Mouse (Mus musculus) neural tube, embryonic 12.5 days (tissue): ENCODE measurements around the gene Nckap5. TPM values are rescaled to one million over a fixed set of nuclear protein-coding genes. Genes with fewer than 3 reads are reported as not detected.

ENCODE experiments used
- ATAC-seq: fragments of 200-750 bp; cut with Nextera tagmentation; 2 replicates; pipeline ENCODE4 v1.8.0; 2017; ENCODE audit warnings: low read depth, mild to moderate bottlenecking, moderate TSS enrichment, moderate library complexity; ENCODE audit not compliant: low FRiP score
- H3K27ac ChIP-seq: fragments of 300-500 bp; sonication (generic); 2 replicates; pipeline ENCODE4 v1.5.1; 2016
- H3K27me3 ChIP-seq: fragments of 300-500 bp; sonication (generic); replicated peaks from 2 replicates; pipeline ENCODE4 v1.6.1; 2016; ENCODE audit warnings: mild to moderate bottlenecking
- H3K36me3 ChIP-seq: fragments of 300-500 bp; sonication (generic); 2 replicates; pipeline ENCODE4 v1.6.1; 2016; ENCODE audit warnings: mild to moderate bottlenecking
- H3K4me1 ChIP-seq: fragments of 300-500 bp; sonication (generic); 2 replicates; pipeline ENCODE4 v1.6.1; 2016
- H3K4me2 ChIP-seq: fragments of 300-500 bp; sonication (generic); replicated peaks from 2 replicates; pipeline ENCODE4 v1.6.1; 2016; ENCODE audit warnings: mild to moderate bottlenecking
- H3K4me3 ChIP-seq: fragments of 300-500 bp; sonication (generic); 2 replicates; pipeline ENCODE4 v1.5.1; 2016
- H3K9ac ChIP-seq: fragments of 300-500 bp; sonication (generic); 2 replicates; pipeline ENCODE4 v1.6.1; 2016; ENCODE audit warnings: mild to moderate bottlenecking
- H3K9me3 ChIP-seq: fragments of 300-500 bp; sonication (generic); 2 replicates; pipeline ENCODE4 v1.6.1; 2016; ENCODE audit warnings: mild to moderate bottlenecking
- WGBS: fragments of 180-500 bp; shearing (Covaris S2); methylation state at CpG from one replicate; pipeline ENCODE4 v1.1.7; 2016; 5-methylcytosine and 5-hydroxymethylcytosine counted together
- polyA plus RNA-seq: library from polyadenylated mRNA; unstranded; fragments of >200 nt; fragmentation: Nextera tagmentation; extraction: Ambion mirVana; gene quantifications from 2 replicates; pipeline ENCODE4 v1.2.1, GENCODE M21; 2016

The Nckap5 gene
- polyA plus RNA-seq, 1 experiment from 2014 or later, result 25.4 TPM

DNA sequence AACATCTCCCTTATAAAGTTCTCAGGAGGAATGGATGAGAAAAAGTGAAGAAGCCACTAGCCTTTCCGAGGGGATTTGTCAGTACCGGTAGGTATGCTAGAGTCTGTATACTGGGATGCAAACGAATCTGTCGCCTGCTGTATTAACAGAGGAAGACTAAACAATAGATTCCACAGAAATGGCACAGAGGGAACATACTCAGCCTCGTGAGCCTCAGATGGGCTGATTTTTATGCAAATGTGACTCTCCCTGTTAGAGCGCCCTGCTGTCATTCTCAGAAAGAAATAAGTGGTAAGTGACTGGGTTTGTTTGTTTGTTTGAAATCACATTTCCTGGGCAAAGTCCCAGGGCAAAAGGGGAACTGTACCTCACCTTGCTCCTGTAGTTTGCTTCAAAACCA lies 858.7 kb downstream of the Nckap5 start:
- 41% methylated on average over 6 of the region's 6 CpGs for WGBS
- no peak for ATAC-seq

DNA sequence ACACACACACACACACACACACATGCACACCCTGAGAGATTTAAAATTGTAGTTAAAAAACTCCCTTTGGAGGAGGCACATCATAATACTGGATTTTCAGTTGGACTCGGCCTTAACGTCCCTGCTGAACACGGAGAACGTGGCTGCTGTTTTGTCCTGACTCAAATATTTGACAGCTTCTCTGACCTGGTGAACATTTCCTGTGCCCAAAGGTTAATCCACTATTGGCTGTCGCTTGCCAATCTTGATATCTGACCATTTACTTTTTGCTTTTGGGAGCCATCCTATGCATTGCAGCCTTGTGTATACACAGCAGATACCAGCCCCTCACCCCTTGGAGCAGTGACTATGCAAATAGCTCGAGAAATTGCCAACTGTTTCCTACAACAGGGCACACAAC lies 862.9 kb downstream of the Nckap5 start:
- Histone ChIP-seq H3K4me3 (no peak overlapping the region), H3K27me3 (no peaks in the 10 kb centered on the region), H3K27ac (no peak overlapping the region), H3K4me1 (no peaks in the 10 kb centered on the region; the same call in 1 of the 2 replicates), H3K4me2 (no peak overlapping the region), H3K9me3 (no peaks in the 10 kb centered on the region), H3K9ac (no peak overlapping the region), H3K36me3 (no peaks in the 10 kb centered on the region)
- ATAC-seq, result no peak
- 94% methylated on average over 6 of the region's 6 CpGs for WGBS

More for the DNA sequence above, 858.7 kb downstream of the Nckap5 start:
- Histone ChIP-seq H3K4me1 (no peaks in the 10 kb centered on the region; the same call in 1 of the 2 replicates), H3K27ac (no peak overlapping the region), H3K9ac (no peak overlapping the region), H3K36me3 (no peaks in the 10 kb centered on the region), H3K27me3 (no peaks in the 10 kb centered on the region), H3K4me2 (no peak overlapping the region), H3K4me3 (no peak overlapping the region), H3K9me3 (no peaks in the 10 kb centered on the region)

DNA sequence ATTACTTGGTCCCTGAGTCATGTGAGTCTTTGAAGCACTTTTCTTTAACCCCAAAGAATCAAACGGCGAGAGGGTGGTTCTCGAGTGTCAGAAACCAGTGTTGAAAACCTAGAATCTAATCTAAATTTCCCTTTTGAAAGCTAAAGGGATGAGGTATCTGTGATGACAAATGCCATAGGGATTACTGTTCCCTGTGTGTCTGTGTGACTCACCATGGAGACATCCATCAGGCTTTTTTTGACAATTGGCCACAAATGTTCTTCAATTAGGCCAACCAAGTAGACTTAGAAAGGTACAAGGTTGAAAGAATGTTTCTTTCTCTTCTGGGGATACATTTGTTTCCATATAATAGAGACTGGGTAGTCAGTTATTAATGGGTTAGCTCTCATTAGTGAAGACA lies 879.6 kb downstream of the Nckap5 start:
- H3K4me1 ChIP-seq, result no peaks in the 10 kb centered on the region
- H3K36me3 ChIP-seq, result no peaks in the 10 kb centered on the region
- no peak overlapping the region for H3K4me2 ChIP-seq
- H3K4me3 ChIP-seq, result no peak overlapping the region
- 89% methylated on average over 3 of the region's 3 CpGs for WGBS
- no peak for ATAC-seq
- no peak overlapping the region for H3K27ac ChIP-seq
- H3K9me3 ChIP-seq, result no peaks in the 10 kb centered on the region
- no peaks in the 10 kb centered on the region for H3K27me3 ChIP-seq
- H3K9ac ChIP-seq, result no peak overlapping the region

DNA sequence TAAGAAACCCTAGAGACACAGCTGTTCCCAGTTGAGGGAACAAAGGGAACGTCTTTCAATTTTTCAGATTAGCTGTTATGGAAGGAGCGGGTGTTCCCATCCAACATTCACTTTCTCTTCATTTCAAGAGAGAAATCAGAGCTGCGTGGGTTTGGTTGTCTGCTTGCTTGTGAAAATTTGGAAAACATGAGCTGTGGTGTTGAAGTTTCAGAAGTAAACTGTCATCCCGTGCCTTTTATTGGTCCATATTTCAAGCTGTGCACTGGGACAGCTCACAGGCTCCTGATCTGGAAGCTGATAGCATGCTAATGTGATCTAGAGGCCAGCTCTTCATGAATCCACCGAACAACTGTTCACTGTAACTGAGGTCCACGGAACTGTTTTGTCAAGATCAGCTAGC lies 881.5 kb downstream of the Nckap5 start:
- 85% methylated on average over 6 of the region's 6 CpGs for WGBS
- no peaks in the 10 kb centered on the region for H3K36me3 ChIP-seq
- ATAC-seq, result no peak

DNA sequence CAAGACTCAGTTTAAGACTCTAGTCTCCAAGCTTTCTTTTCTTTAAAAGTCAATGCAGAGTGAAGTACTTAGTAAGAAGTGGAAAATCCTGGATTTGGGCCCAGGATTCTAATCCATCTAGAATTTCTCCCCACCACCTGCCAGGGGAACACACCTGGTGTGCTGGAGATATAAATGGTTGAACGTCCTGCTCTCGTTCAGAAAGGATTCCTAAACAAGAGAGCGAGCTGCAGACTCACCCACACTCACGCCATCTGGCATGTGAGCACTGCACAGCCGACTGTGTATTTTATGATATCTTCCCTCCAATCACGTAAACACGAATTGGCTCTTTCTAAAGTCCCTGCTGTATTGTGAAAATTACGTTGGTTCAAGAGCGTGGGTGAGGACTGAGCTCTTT lies 885.5 kb downstream of the Nckap5 start:
- Histone ChIP-seq H3K9ac (no peak overlapping the region), H3K4me2 (no peak overlapping the region), H3K27ac (no peak overlapping the region), H3K9me3 (no peaks in the 10 kb centered on the region), H3K36me3 (no peaks in the 10 kb centered on the region), H3K27me3 (no peaks in the 10 kb centered on the region), H3K4me1 (no peaks in the 10 kb centered on the region), H3K4me3 (no peak overlapping the region)
- 78% methylated on average over 9 of the region's 9 CpGs for WGBS
- ATAC-seq, result no peak

More for the DNA sequence above, 881.5 kb downstream of the Nckap5 start:
- no peak overlapping the region for H3K4me2 ChIP-seq
- H3K27me3 ChIP-seq, result no peaks in the 10 kb centered on the region
- no peak overlapping the region for H3K4me3 ChIP-seq
- H3K9me3 ChIP-seq, result no peaks in the 10 kb centered on the region
- no peak overlapping the region for H3K27ac ChIP-seq
- no peaks in the 10 kb centered on the region for H3K4me1 ChIP-seq
- H3K9ac ChIP-seq, result no peak overlapping the region

DNA sequence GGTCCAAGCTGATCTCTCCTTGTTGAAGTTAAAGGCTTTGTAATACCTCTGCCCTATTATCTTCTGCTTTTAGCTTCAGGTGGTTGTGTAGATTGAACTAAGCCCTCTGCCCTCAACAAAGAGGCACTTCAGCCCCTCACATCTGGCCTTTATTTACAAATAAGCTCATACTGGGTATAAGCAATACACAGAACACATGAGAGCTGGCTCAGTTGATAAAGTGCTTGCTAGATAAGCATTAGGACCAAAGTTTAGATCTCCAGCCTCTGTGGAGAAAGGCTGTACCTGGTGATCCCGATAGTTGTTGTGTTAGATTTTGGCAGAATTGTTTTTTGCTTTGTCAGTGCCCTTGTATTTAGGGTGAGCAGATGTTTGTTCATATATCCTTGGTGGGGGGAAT lies 887.3 kb downstream of the Nckap5 start:
- Histone ChIP-seq H3K27ac (no peak overlapping the region), H3K4me2 (no peak overlapping the region)

DNA sequence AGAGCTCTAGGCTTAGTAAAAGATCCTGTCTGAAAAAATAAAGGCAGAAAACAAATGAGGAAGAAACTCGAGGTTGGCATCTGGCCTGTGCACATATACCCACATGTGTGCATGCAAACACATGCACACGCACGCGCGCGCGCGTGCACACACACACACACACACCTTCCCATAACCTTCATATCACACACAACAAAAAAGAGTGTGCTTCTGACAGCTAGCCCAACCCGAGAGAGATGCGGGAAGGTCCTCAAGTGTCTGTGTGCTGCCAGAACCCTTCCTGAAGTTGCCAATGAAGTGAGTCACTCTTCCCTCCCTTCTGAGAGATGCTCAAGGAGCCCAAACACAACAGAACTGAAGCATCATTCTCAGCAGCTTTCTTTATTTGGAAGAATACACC lies 905.1 kb downstream of the Nckap5 start:
- no peak overlapping the region for H3K9ac ChIP-seq
- H3K36me3 ChIP-seq, result no peaks in the 10 kb centered on the region
- H3K4me1 ChIP-seq, result no peaks in the 10 kb centered on the region
- 92% methylated on average over 10 of the region's 10 CpGs for WGBS
- no peak overlapping the region for H3K4me2 ChIP-seq
- H3K27me3 ChIP-seq, result no peaks in the 10 kb centered on the region
- H3K4me3 ChIP-seq, result no peak overlapping the region
- 0 out of 2 replicates have a peak, but pooled peaks cover 2% of the 10 kb centered on the region for H3K9me3 ChIP-seq
- no peak for ATAC-seq
- H3K27ac ChIP-seq, result no peak overlapping the region

More for the DNA sequence above, 887.3 kb downstream of the Nckap5 start:
- ATAC-seq, result no peak
- Histone ChIP-seq H3K9me3 (no peaks in the 10 kb centered on the region), H3K4me1 (no peaks in the 10 kb centered on the region), H3K9ac (no peak overlapping the region), H3K36me3 (no peaks in the 10 kb centered on the region), H3K27me3 (no peaks in the 10 kb centered on the region), H3K4me3 (no peak overlapping the region)
- 91% methylated on average over 1 of the region's 1 CpGs for WGBS

DNA sequence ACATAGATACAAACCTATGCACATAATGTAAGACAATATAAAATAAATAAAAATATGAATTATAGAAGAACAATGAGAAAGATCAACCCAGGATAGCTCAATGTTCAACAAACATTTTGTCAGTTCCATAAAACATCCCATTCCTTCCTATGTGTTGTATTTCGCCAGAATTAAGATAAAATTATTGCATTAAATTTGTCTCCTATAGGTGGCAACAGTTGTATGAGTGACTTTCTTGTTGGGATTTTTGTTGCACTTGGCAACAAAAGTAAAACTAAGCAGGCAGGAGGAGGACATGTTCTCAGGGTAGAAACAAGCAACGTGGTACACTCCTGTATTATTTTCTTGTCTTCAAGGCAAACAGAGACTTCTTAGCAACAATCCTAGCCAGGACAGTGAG lies 907.5 kb downstream of the Nckap5 start:
- H3K4me3 ChIP-seq, result no peak overlapping the region
- H3K9me3 ChIP-seq, result peaks cover 11% of the 10 kb centered on the region; the same call in 1 of the 2 replicates
- no peak overlapping the region for H3K4me2 ChIP-seq
- H3K9ac ChIP-seq, result no peak overlapping the region
- WGBS, result 81% methylated on average over 2 of the region's 2 CpGs
- no peak for ATAC-seq
- no peaks in the 10 kb centered on the region for H3K36me3 ChIP-seq
- H3K4me1 ChIP-seq, result no peaks in the 10 kb centered on the region
- H3K27me3 ChIP-seq, result no peaks in the 10 kb centered on the region
- no peak overlapping the region for H3K27ac ChIP-seq

DNA sequence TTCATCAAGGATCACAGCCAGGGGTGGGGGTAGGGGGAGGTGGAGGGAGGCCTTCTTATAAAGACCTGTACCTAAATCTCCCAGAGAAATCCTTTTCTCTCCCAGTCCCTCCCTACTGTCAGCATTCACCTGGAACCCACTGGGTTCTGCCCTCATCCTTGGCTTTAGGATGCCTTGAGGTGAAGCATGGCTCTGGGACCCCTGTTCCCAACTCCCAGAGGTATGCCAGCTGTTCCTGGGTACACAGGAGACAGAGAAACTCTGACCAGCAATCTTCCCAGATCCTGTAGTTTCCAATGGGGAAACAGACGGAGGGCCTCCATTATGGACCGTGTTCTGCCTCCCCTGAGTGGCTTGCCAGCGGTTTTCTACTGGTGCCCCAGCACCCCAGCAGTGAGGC lies 909.9 kb downstream of the Nckap5 start:
- H3K4me2 ChIP-seq, result no peak overlapping the region
- H3K36me3 ChIP-seq, result no peaks in the 10 kb centered on the region
- H3K27ac ChIP-seq, result no peak overlapping the region
- no peak overlapping the region for H3K4me3 ChIP-seq
- no peak for ATAC-seq
- no peak overlapping the region for H3K9ac ChIP-seq
- H3K27me3 ChIP-seq, result no peaks in the 10 kb centered on the region
- 95% methylated on average over 3 of the region's 3 CpGs for WGBS
- no peaks in the 10 kb centered on the region for H3K4me1 ChIP-seq
- peaks cover 11% of the 10 kb centered on the region; the same call in 1 of the 2 replicates for H3K9me3 ChIP-seq

DNA sequence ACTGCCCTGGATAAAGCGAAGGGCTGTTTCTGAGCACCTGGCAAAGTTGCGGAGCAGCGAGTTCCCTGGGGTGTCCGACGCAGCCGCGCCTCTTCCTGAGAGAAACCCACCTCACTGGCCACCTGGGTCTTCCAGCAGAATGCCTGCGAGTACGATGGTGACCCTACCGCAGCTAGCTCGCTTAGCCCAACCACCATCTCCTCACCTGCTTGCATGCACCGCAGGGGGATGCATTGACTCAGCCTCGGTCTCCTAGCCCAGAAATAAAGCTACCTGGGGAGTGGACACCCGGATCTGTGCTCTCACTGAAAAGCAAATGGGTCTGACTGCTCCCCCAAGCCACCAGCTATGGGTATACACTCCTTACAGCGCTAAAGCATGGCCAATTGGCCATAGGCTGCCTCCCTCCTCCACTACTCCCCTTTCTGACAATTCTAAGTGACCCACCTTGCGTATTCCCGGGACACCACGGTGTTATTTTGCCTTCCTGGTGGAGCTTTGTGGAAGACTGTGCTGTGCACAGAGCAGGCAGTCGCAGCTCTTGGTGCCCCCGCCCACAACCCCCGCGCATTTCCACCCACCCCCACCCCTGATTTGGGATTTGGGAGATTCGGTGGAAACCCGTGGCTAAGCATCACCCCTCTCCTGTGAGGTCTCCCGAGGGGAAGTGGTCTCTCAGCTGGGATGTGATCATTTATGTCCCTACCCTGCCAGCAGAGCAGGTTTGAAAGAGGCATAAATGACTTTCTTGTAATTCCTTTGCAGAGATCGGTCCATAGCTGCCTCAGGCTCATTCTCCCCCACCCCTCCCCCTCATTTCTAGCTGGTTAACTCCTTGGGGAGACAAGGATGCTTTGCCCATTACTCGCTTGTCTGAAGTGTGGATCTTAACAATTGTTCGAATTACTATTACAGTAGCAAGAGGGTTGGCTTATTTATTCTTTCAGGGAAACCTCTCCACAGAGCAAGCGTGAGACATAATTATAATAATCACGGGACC lies 917.7 kb downstream of the Nckap5 start, which contains the start of gene Lypd1:
Gene Lypd1 (minus strand): TSS at position 501 of the 1,000 bp plus-strand sequence.
- Histone ChIP-seq H3K27me3 (peaks cover 20% of the 10 kb centered on the region), H3K27ac (no peak within 1 kb of the TSS), H3K4me3 (peak within 1 kb of the TSS; percentile 49), H3K4me2 (peak within 1 kb of the TSS; percentile 99), H3K9ac (peak within 1 kb of the TSS; percentile 54), H3K36me3 (no peaks in the 10 kb centered on the region), H3K4me1 (peaks cover 28% of the 10 kb centered on the region), H3K9me3 (no peaks in the 10 kb centered on the region)
- peak; percentile 27; the same call in 1 of the 2 replicates for ATAC-seq
- 5% methylated on average over 30 of the region's 30 CpGs for WGBS

DNA sequence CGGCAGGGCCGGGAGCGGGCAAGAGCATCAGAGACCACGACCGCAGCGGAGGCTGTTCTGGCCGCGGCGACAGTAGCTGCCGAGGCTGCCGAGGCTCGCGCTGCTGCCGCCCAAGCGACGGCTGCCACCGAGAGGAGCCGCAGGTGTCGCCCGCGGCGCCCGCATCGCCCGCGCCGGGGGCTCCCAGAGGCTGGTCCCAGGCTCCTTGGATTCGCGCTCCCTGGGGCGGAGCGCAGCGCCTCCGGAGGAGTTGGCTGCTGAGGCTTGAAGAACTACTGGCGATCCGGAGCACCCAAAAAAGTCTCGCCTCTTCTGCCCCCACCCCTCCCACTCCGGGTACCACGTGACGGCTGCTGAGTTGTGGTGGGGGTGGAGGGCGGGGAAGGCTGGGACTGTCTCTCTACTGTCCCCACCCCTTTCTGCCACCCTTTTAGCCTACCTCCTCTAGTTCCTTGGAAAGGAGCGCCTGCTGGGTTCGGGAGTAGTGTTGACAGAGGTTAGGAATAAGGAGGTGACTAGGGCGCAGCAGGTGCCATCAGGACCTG lies 918.6 kb downstream of the Nckap5 start:
- ATAC-seq, result peak; percentile 72
- WGBS, result under 1% methylated on average over 43 of the region's 43 CpGs
- Histone ChIP-seq H3K4me1 (peaks cover 28% of the 10 kb centered on the region), H3K9ac (peak overlapping the region; percentile 54), H3K4me3 (peak overlapping the region; percentile 49), H3K27me3 (peaks cover 20% of the 10 kb centered on the region), H3K27ac (no peak overlapping the region), H3K9me3 (no peaks in the 10 kb centered on the region), H3K4me2 (peak overlapping the region; percentile 99), H3K36me3 (no peaks in the 10 kb centered on the region)

DNA sequence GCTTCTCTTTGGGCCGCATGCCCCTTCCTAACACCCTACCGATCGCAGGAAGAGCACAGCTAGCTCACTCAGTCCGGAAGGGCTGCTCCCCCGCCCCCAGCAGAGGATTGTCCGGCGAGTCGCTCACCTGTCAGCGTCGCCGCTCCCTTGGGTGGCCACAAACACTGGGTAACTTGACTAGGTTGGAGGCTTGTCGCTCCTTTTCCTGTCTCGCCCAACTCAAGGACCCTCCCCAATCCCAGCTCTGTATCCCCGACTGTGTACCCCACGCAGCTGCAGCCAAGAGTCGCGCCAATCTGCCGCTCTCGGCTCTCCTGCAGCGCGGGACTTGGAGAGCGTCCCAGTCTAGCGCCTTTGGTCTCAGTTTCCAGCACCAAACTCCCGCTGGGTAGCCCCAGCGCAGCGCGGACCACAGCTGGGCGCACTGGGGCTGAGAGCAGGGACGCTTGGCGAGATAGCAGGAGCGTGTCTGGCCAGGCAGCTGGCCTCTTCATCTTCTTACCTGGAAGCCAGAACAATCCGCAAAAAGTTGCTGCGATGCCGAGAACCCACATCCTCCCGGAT lies 919.2 kb downstream of the Nckap5 start:
- ATAC-seq, result peak; percentile 64
- under 1% methylated on average over 35 of the region's 35 CpGs for WGBS
- Histone ChIP-seq H3K9ac (peak overlapping the region; percentile 54), H3K27ac (no peak overlapping the region), H3K27me3 (peaks cover 20% of the 10 kb centered on the region), H3K4me3 (peak overlapping the region; percentile 49), H3K4me1 (peaks cover 28% of the 10 kb centered on the region), H3K9me3 (no peaks in the 10 kb centered on the region), H3K36me3 (no peaks in the 10 kb centered on the region), H3K4me2 (peak overlapping the region; percentile 99)
